Mouse (Mus musculus): Measurements from ENCODE around the gene Erf. TPM values are rescaled to one million over a fixed set of nuclear protein-coding genes. Genes with fewer than 3 reads are reported as not detected.

Gene Erf
- total and polyA plus RNA-seq, 2 experiments: 7.4 to 27.0 TPM

GRCm38 (mm10) chr7:25235526-25235925, 15.0 kb downstream of the Erf start:
- H3K79me2 ChIP-seq (ENCODE audit: control insufficient read depth, insufficient read depth, low read length): peaks cover 18% of the 10 kb centered on the region; the same call in 1 of the 2 replicates
- no peak overlapping the region for H3K27ac ChIP-seq (replicated peaks; ENCODE audit: insufficient read depth, low read depth, low read length)
- H3K36me3 ChIP-seq (ENCODE audit: control insufficient read depth, insufficient read depth, low read length): no peaks in the 10 kb centered on the region; the same call in 1 of the 2 replicates
- H3K27me3 ChIP-seq (ENCODE audit: control insufficient read depth, insufficient read depth, low read length): no peaks in the 10 kb centered on the region
- no peak overlapping the region for H3K9ac ChIP-seq (ENCODE audit: low read depth, low read length)
- WGBS: 90% methylated on average over 5 of the region's 5 CpGs
- no peak overlapping the region for H3K4me3 ChIP-seq (ENCODE audit: insufficient read depth, low read depth, low read length)
- H3K4me1 ChIP-seq (ENCODE audit: control insufficient read depth, insufficient read depth, low read length): peaks cover 9% of the 10 kb centered on the region
- no peak for DNase-seq (ENCODE audit: extremely low read depth, low read depth, low spot score)
- no peak for TF ChIP-seq CTCF (IDR thresholded peaks at IDR 0.05; ENCODE audit: low read depth, low read length)
- no peak for TF ChIP-seq POLR2A (IDR thresholded peaks at IDR 0.05; ENCODE audit: extremely low read depth, insufficient read depth, low read length)

GRCm38 (mm10) chr7:25233061-25233460, 17.5 kb downstream of the Erf start:
- no peak for TF ChIP-seq POLR2A (IDR thresholded peaks at IDR 0.05; ENCODE audit: extremely low read depth, insufficient read depth, low read length)
- TF ChIP-seq CTCF (IDR thresholded peaks at IDR 0.05; ENCODE audit: low read depth, low read length): no peak
- peaks cover 18% of the 10 kb centered on the region; the same call in 1 of the 2 replicates for H3K79me2 ChIP-seq (ENCODE audit: control insufficient read depth, insufficient read depth, low read length)
- H3K4me1 ChIP-seq (ENCODE audit: control insufficient read depth, insufficient read depth, low read length): peaks cover 9% of the 10 kb centered on the region
- DNase-seq (ENCODE audit: extremely low read depth, low read depth, low spot score): no peak
- H3K27me3 ChIP-seq (ENCODE audit: control insufficient read depth, insufficient read depth, low read length): no peaks in the 10 kb centered on the region
- no peak overlapping the region for H3K9ac ChIP-seq (ENCODE audit: low read depth, low read length)
- peaks cover 15% of the 10 kb centered on the region; the same call in 1 of the 2 replicates for H3K36me3 ChIP-seq (ENCODE audit: control insufficient read depth, insufficient read depth, low read length)
- no peak overlapping the region for H3K4me3 ChIP-seq (ENCODE audit: insufficient read depth, low read depth, low read length)
- no peak overlapping the region for H3K27ac ChIP-seq (replicated peaks; ENCODE audit: insufficient read depth, low read depth, low read length)
- 83% methylated on average over 2 of the region's 2 CpGs for WGBS

- Histone ChIP-seq H3K9ac (ENCODE audit: low read depth, low read length) (no peak overlapping the region), H3K36me3 (ENCODE audit: control insufficient read depth, insufficient read depth, low read length) (peaks cover 16% of the 10 kb centered on the region; the same call in 1 of the 2 replicates), H3K27me3 (ENCODE audit: control insufficient read depth, insufficient read depth, low read length) (no peaks in the 10 kb centered on the region), H3K4me3 (ENCODE audit: insufficient read depth, low read depth, low read length) (no peak overlapping the region), H3K4me1 (ENCODE audit: control insufficient read depth, insufficient read depth, low read length) (peaks cover 9% of the 10 kb centered on the region), H3K79me2 (ENCODE audit: control insufficient read depth, insufficient read depth, low read length) (peaks cover 15% of the 10 kb centered on the region; the same call in 1 of the 2 replicates), H3K27ac (replicated peaks; ENCODE audit: insufficient read depth, low read depth, low read length) (no peak overlapping the region)
- no peak for DNase-seq (ENCODE audit: extremely low read depth, low read depth, low spot score)
- 80% methylated on average over 5 of the region's 5 CpGs for WGBS
- no peak for TF ChIP-seq CTCF (IDR thresholded peaks at IDR 0.05; ENCODE audit: low read depth, low read length)
These were observed 18.4 kb downstream of the Erf start for GRCm38 (mm10) chr7:25232101-25232648.

GRCm38 (mm10) chr7:25230690-25231285, 19.8 kb downstream of the Erf start:
- WGBS: 84% methylated on average over 9 of the region's 9 CpGs
- peaks cover 13% of the 10 kb centered on the region; the same call in 1 of the 2 replicates for H3K79me2 ChIP-seq (ENCODE audit: control insufficient read depth, insufficient read depth, low read length)
- H3K27ac ChIP-seq (replicated peaks; ENCODE audit: insufficient read depth, low read depth, low read length): no peak overlapping the region
- peaks cover 16% of the 10 kb centered on the region; the same call in 1 of the 2 replicates for H3K36me3 ChIP-seq (ENCODE audit: control insufficient read depth, insufficient read depth, low read length)
- no peak overlapping the region for H3K4me3 ChIP-seq (ENCODE audit: insufficient read depth, low read depth, low read length)
- no peak overlapping the region for H3K9ac ChIP-seq (ENCODE audit: low read depth, low read length)
- no peaks in the 10 kb centered on the region for H3K27me3 ChIP-seq (ENCODE audit: control insufficient read depth, insufficient read depth, low read length)
- H3K4me1 ChIP-seq (ENCODE audit: control insufficient read depth, insufficient read depth, low read length): peaks cover 3% of the 10 kb centered on the region; the same call in 1 of the 2 replicates
- no peak for DNase-seq (ENCODE audit: extremely low read depth, low read depth, low spot score)
- TF ChIP-seq POLR2A (IDR thresholded peaks at IDR 0.05; ENCODE audit: extremely low read depth, insufficient read depth, low read length) (no peak), CTCF (IDR thresholded peaks at IDR 0.05; ENCODE audit: low read depth, low read length) (no peak)

GRCm38 (mm10) chr7:25227523-25228300, 22.8 kb downstream of the Erf start:
- peaks cover 16% of the 10 kb centered on the region; the same call in 1 of the 2 replicates for H3K36me3 ChIP-seq (ENCODE audit: control insufficient read depth, insufficient read depth, low read length)
- peak; percentile 16 for DNase-seq (ENCODE audit: extremely low read depth, low read depth, low spot score)
- no peak overlapping the region for H3K9ac ChIP-seq (ENCODE audit: low read depth, low read length)
- H3K27me3 ChIP-seq (ENCODE audit: control insufficient read depth, insufficient read depth, low read length): no peaks in the 10 kb centered on the region
- peaks cover 16% of the 10 kb centered on the region; the same call in 1 of the 2 replicates for H3K79me2 ChIP-seq (ENCODE audit: control insufficient read depth, insufficient read depth, low read length)
- no peak overlapping the region for H3K4me3 ChIP-seq (ENCODE audit: insufficient read depth, low read depth, low read length)
- no peak for TF ChIP-seq CTCF (IDR thresholded peaks at IDR 0.05; ENCODE audit: low read depth, low read length)
- TF ChIP-seq POLR2A (IDR thresholded peaks at IDR 0.05; ENCODE audit: extremely low read depth, insufficient read depth, low read length): no peak
- H3K4me1 ChIP-seq (ENCODE audit: control insufficient read depth, insufficient read depth, low read length): 0 out of 2 replicates have a peak, but pooled peaks cover 1% of the 10 kb centered on the region
- no peak overlapping the region for H3K27ac ChIP-seq (replicated peaks; ENCODE audit: insufficient read depth, low read depth, low read length)
- WGBS: 80% methylated on average over 1 of the region's 1 CpGs

Data from liver, adult 2 months (tissue).